Mouse (Mus musculus) bone marrow, adult 2 months (tissue): ENCODE measurements around the gene Taf6l. TPM values are rescaled to one million over a fixed set of nuclear protein-coding genes. Genes with fewer than 3 reads are reported as not detected.

ENCODE experiments used
- H3K27ac ChIP-seq: fragments of 200-500 bp; 2 replicates; pipeline ENCODE4 v1.5.1; 2012; ENCODE audit warnings: low read depth, mild to moderate bottlenecking, control low read depth, inconsistent platforms, low read length; ENCODE audit not compliant: control insufficient read depth, poor library complexity, insufficient read depth
- H3K4me1 ChIP-seq: fragments of 200-500 bp; 2 replicates; pipeline ENCODE4 v1.6.1; 2011; ENCODE audit warnings: low read length; ENCODE audit not compliant: control insufficient read depth, insufficient read depth
- H3K4me3 ChIP-seq: fragments of 200-500 bp; replicated peaks from 2 replicates; pipeline ENCODE3; 2011; ENCODE audit warnings: mild to moderate bottlenecking, low read depth, low read length, control low read depth; ENCODE audit not compliant: control insufficient read depth
- CTCF ChIP-seq: fragments of 200-500 bp; IDR thresholded peaks from 2 replicates; pipeline ENCODE4 v1.5.1; 2011; ENCODE audit warnings: low read length, control low read depth; ENCODE audit not compliant: control insufficient read depth, insufficient read depth
- POLR2A ChIP-seq: fragments of 200-500 bp; IDR thresholded peaks from 2 replicates; pipeline ENCODE4 v1.6.1; 2011; ENCODE audit warnings: low read depth, mild to moderate bottlenecking, control low read depth, low read length, borderline replicate concordance; ENCODE audit not compliant: control insufficient read depth
- WGBS: fragments of 180-500 bp; shearing (Covaris S2); methylation state at CpG from one replicate; pipeline ENCODE4 v1.1.7; 2018; 5-methylcytosine and 5-hydroxymethylcytosine counted together
- polyA plus RNA-seq: library from polyadenylated mRNA; stranded (reverse); fragments of >200 nt; gene quantifications from 2 replicates; pipeline ENCODE4 v1.2.4, GENCODE M21; 2011; ENCODE audit warnings: low replicate concordance; ENCODE audit not compliant: missing spikeins, insufficient read depth, insufficient read length

Taf6l gene
- 6.4 and 14.7 TPM in 2 replicates for polyA plus RNA-seq

- peak; percentile 73; the same call in 1 of the 2 replicates for TF ChIP-seq POLR2A
- TF ChIP-seq CTCF = no peak
- Histone ChIP-seq H3K27ac (peak within 1 kb of the TSS; percentile 42), H3K4me3 (peak within 1 kb of the TSS; percentile 93), H3K4me1 (no peaks in the 10 kb centered on the region)
- WGBS = 1% methylated on average over 32 of the region's 32 CpGs
Observed at GRCm38 (mm10) chr19:8786008-8786781, at the start of gene Taf6l. TSS of gene Taf6l (minus strand) at chr19:8786417.

GRCm38 (mm10) chr19:8832971-8833370, 46.8 kb upstream of the Taf6l start:
- H3K4me3 ChIP-seq = no peak overlapping the region
- H3K4me1 ChIP-seq = peaks cover 2% of the 10 kb centered on the region; the same call in 1 of the 2 replicates
- H3K27ac ChIP-seq = no peak overlapping the region
- TF ChIP-seq POLR2A (no peak), CTCF (no peak)
- 90% methylated on average over 4 of the region's 4 CpGs for WGBS

GRCm38 (mm10) chr19:8831262-8831661, 45.0 kb upstream of the Taf6l start:
- Histone ChIP-seq H3K4me3 (no peak overlapping the region), H3K27ac (no peak overlapping the region), H3K4me1 (no peaks in the 10 kb centered on the region)
- TF ChIP-seq CTCF = no peak
- TF ChIP-seq POLR2A = no peak
- 86% methylated on average over 11 of the region's 11 CpGs for WGBS

- no peak overlapping the region for H3K4me3 ChIP-seq
- no peak for TF ChIP-seq POLR2A
- TF ChIP-seq CTCF = no peak
- H3K27ac ChIP-seq = no peak overlapping the region
- WGBS = 95% methylated on average over 8 of the region's 8 CpGs
- H3K4me1 ChIP-seq = no peaks in the 10 kb centered on the region
Observed at GRCm38 (mm10) chr19:8830664-8831063, 44.4 kb upstream of the Taf6l start.

- 24% methylated on average over 8 of the region's 8 CpGs for WGBS
- Histone ChIP-seq H3K4me3 (peak within 1 kb of the TSS; percentile 40), H3K27ac (peak within 1 kb of the TSS; percentile 74; the same call in 1 of the 2 replicates), H3K4me1 (no peaks in the 10 kb centered on the region)
- no peak for TF ChIP-seq POLR2A
- no peak for TF ChIP-seq CTCF
Observed at GRCm38 (mm10) chr19:8829660-8830059, 43.4 kb upstream of the Taf6l start, which contains the start of gene AC129217.1. TSS of gene AC129217.1 (plus strand) at chr19:8829773.

- 83% methylated on average over 8 of the region's 8 CpGs for WGBS
- Histone ChIP-seq H3K27ac (no peak overlapping the region), H3K4me3 (peak overlapping the region; percentile 26), H3K4me1 (peaks cover 1% of the 10 kb centered on the region; the same call in 1 of the 2 replicates)
- TF ChIP-seq POLR2A = no peak
- no peak for TF ChIP-seq CTCF
Observed at GRCm38 (mm10) chr19:8822696-8823095, 36.5 kb upstream of the Taf6l start.

- Histone ChIP-seq H3K4me1 (peaks cover 1% of the 10 kb centered on the region; the same call in 1 of the 2 replicates), H3K27ac (peak overlapping the region; percentile 98), H3K4me3 (peak overlapping the region; percentile 98)
- TF ChIP-seq POLR2A (no peak), CTCF (no peak)
- WGBS = 0% methylated on average over 7 of the region's 7 CpGs
Observed at GRCm38 (mm10) chr19:8821146-8821545, 34.9 kb upstream of the Taf6l start.

- Histone ChIP-seq H3K27ac (peak overlapping the region; percentile 98), H3K4me3 (peak overlapping the region; percentile 98), H3K4me1 (peaks cover 1% of the 10 kb centered on the region; the same call in 1 of the 2 replicates)
- peak; percentile 22; the same call in 1 of the 2 replicates for TF ChIP-seq POLR2A
- TF ChIP-seq CTCF = no peak
- WGBS = under 1% methylated on average over 48 of the region's 48 CpGs
Observed at GRCm38 (mm10) chr19:8820424-8820956, 34.3 kb upstream of the Taf6l start.
